ENCODE assay signal across 22 mouse cellular contexts in genomic region chr9:99690386-99690785, GRCm38 (mm10). TPM values are rescaled to one million over a fixed set of nuclear protein-coding genes. Genes with fewer than 3 reads are reported as not detected.
"Had no signal": no experiment of that assay in that cellular context is flagged by ENCODE, and none has a peak within 500 bp of the region (broad histone marks: within the 10 kb centered on the region; RNA-seq: fewer than 3 reads in every experiment).

No protein-coding gene starts in this region.

- H3K4me3 ChIP-seq: layer of hippocampus, adult 2 months; liver, embryonic 13.5 days; stomach, embryonic 15.5 days had no signal

- H3K9ac ChIP-seq: liver, embryonic 13.5 days; stomach, embryonic 15.5 days had no signal

- H3K27me3 ChIP-seq: liver, embryonic 13.5 days; stomach, embryonic 15.5 days had no signal

- ATAC-seq: hindbrain, postnatal 0 days; inflammation-experienced regulatory T-cells, adult 6 months; intestine, embryonic 16.5 days had no signal

- H3K27ac ChIP-seq: hindbrain, postnatal 0 days; layer of hippocampus, adult 2 months; liver, embryonic 13.5 days; stomach, embryonic 15.5 days had no signal

- H3K36me3 ChIP-seq: liver, embryonic 13.5 days; stomach, embryonic 15.5 days had no signal

- DNase-seq: layer of hippocampus, adult 9-11 months; liver, embryonic 13.5 days; lung, adult 2 months; lung, postnatal 14 days; lung, postnatal 4 days; midbrain, embryonic 14.5 days; right cerebral cortex, postnatal 25 days; spleen, adult 18-20 months; thymus, postnatal 25 days had no signal

- H3K4me2 ChIP-seq: liver, embryonic 13.5 days; midbrain, embryonic 11.5 days; stomach, embryonic 15.5 days had no signal

- H3K4me1 ChIP-seq: liver, embryonic 13.5 days; stomach, embryonic 15.5 days had no signal

- H3K9me3 ChIP-seq: liver, embryonic 13.5 days; stomach, embryonic 15.5 days had no signal

RNA-seq across cellular contexts. Expression of gene Cldn18, which starts 26.7 kb away (rescaled TPM):
- polyA plus RNA-seq: hindbrain, postnatal 0 days; inflammation-experienced regulatory T-cells, adult 6 months; limb, embryonic 11.5 days; limb, embryonic 14.5 days; liver, adult 2 months; liver, embryonic 13.5 days; midbrain, embryonic 11.5 days; midbrain, embryonic 14.5 days; midbrain, postnatal 0 days; neural tube, embryonic 11.5 days; neural tube, embryonic 14.5 days; thymus, postnatal 0 days had no signal
